Mouse (Mus musculus): Measurements from ENCODE around the gene Mettl4.

DNA sequence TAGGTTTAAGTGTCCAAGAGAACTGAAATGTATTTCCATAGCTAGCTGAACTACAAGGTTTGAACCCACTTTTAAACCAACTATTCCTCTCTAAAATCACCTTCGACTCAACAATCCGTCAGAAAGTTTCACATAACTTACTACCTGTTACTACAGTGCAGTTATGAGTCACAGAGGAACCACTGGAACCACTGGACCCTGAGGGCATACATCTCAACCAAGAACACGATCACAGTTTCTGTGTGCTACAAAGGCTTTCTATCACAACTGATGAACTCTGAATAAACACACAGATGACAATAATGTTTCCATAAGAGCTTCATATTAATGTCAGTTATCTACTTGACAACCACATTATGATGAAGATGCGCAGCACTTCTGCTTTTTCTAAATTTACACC lies 11.6 kb downstream of the Mettl4 start:
- TF ChIP-seq CTCF (IDR thresholded peaks at IDR 0.05), result no peak
- no peak for TF ChIP-seq POLR2A (IDR thresholded peaks at IDR 0.05; ENCODE audit: insufficient read depth, low read depth, low read length)
- no peak for TF ChIP-seq EP300 (IDR thresholded peaks at IDR 0.05; ENCODE audit: insufficient read depth, low read depth, low read length)
